Mouse (Mus musculus): ENCODE measurements at regions not wholly inside any gene's neighbourhood (a gene's known extent, or its start where the extent isn't known, plus 50 kb on each side); places are given as distances from the start of the nearest gene placed in this dataset.

- Histone ChIP-seq H3K27ac (ENCODE audit: insufficient read depth, low read depth, low read length) (no peak overlapping the region), H3K4me3 (ENCODE audit: insufficient read depth, low read depth, low read length) (no peak overlapping the region), H3K4me1 (ENCODE audit: control insufficient read depth, insufficient read depth, low read length) (no peaks in the 10 kb centered on the region)
- no peak for TF ChIP-seq CTCF (IDR thresholded peaks at IDR 0.05; ENCODE audit: insufficient read depth, low read depth, low read length)
- TF ChIP-seq POLR2A (IDR thresholded peaks at IDR 0.05; ENCODE audit: insufficient read depth, low read depth, low read length): no peak
- 74% methylated on average over 15 of the region's 15 CpGs for WGBS
Observed at GRCm38 (mm10) chr13:37715770-37716693, 62.2 kb upstream of the Rreb1 start.

GRCm38 (mm10) chr13:37717793-37718192 is 60.4 kb upstream of the Rreb1 start:
- 81% methylated on average over 1 of the region's 1 CpGs for WGBS
- no peak overlapping the region for H3K4me3 ChIP-seq (ENCODE audit: insufficient read depth, low read depth, low read length)
- H3K4me1 ChIP-seq (ENCODE audit: control insufficient read depth, insufficient read depth, low read length): no peaks in the 10 kb centered on the region
- no peak overlapping the region for H3K27ac ChIP-seq (ENCODE audit: insufficient read depth, low read depth, low read length)
- TF ChIP-seq POLR2A (IDR thresholded peaks at IDR 0.05; ENCODE audit: insufficient read depth, low read depth, low read length) (no peak), CTCF (IDR thresholded peaks at IDR 0.05; ENCODE audit: insufficient read depth, low read depth, low read length) (no peak)

GRCm38 (mm10) chr13:37718364-37718763 is 59.8 kb upstream of the Rreb1 start:
- Histone ChIP-seq H3K27ac (ENCODE audit: insufficient read depth, low read depth, low read length) (no peak overlapping the region), H3K4me3 (ENCODE audit: insufficient read depth, low read depth, low read length) (no peak overlapping the region), H3K4me1 (ENCODE audit: control insufficient read depth, insufficient read depth, low read length) (no peaks in the 10 kb centered on the region)
- WGBS: 78% methylated on average over 4 of the region's 4 CpGs
- TF ChIP-seq CTCF (IDR thresholded peaks at IDR 0.05; ENCODE audit: insufficient read depth, low read depth, low read length) (no peak), POLR2A (IDR thresholded peaks at IDR 0.05; ENCODE audit: insufficient read depth, low read depth, low read length) (no peak)

Measured in olfactory bulb, adult 2 months (tissue).